Mouse (Mus musculus) liver, embryonic 11.5 days (tissue): ENCODE data around the gene Kcng1. TPM values are rescaled to one million over a fixed set of nuclear protein-coding genes. Genes with fewer than 3 reads are reported as not detected.

Experiments used
- ATAC-seq: fragments of 200-750 bp; cut with Nextera tagmentation; replicated peaks from 2 replicates; pipeline ENCODE4 v1.8.0; 2017; ENCODE audit warnings: moderate number of reproducible peaks, mild to moderate bottlenecking, moderate TSS enrichment, moderate library complexity; ENCODE audit not compliant: low FRiP score
- DNase-seq: peaks from one replicate; pipeline ENCODE4 v3.0.0-alpha.2; 2017; ENCODE audit warnings: low spot score
- H3K27ac ChIP-seq: fragments of 300-500 bp; sonication (generic); 2 replicates; pipeline ENCODE4 v1.5.1; 2014; ENCODE audit warnings: mild to moderate bottlenecking, low read depth, low read length, control low read depth
- H3K27me3 ChIP-seq: fragments of 300-500 bp; sonication (generic); replicated peaks from 2 replicates; pipeline ENCODE4 v1.6.1; 2014; ENCODE audit warnings: low read length, mixed read lengths; ENCODE audit not compliant: control insufficient read depth, insufficient read depth
- H3K36me3 ChIP-seq: fragments of 300-500 bp; sonication (generic); 2 replicates; pipeline ENCODE4 v1.6.1; 2014; ENCODE audit warnings: mild to moderate bottlenecking, low read length, moderate library complexity, mixed read lengths; ENCODE audit not compliant: control insufficient read depth, insufficient read depth
- H3K4me1 ChIP-seq: fragments of 300-500 bp; sonication (generic); replicated peaks from 2 replicates; pipeline ENCODE4 v1.6.1; 2014; ENCODE audit warnings: low read length, mixed read lengths; ENCODE audit not compliant: control insufficient read depth, insufficient read depth
- H3K4me2 ChIP-seq: fragments of 300-500 bp; sonication (generic); 2 replicates; pipeline ENCODE4 v1.6.1; 2014; ENCODE audit warnings: mild to moderate bottlenecking, control low read depth, moderate library complexity
- H3K4me3 ChIP-seq: fragments of 300-500 bp; sonication (generic); 2 replicates; pipeline ENCODE4 v1.5.1; 2014; ENCODE audit warnings: low read depth, low read length, control low read depth
- H3K9ac ChIP-seq: fragments of 300-500 bp; sonication (generic); 2 replicates; pipeline ENCODE4 v1.6.1; 2014; ENCODE audit warnings: low read depth, low read length, control low read depth
- H3K9me3 ChIP-seq: fragments of 300-500 bp; sonication (generic); 2 replicates; pipeline ENCODE4 v1.6.1; 2016; ENCODE audit warnings: low read length, inconsistent platforms, mixed read lengths; ENCODE audit not compliant: control insufficient read depth
- WGBS: fragments of 180-500 bp; shearing (Covaris S2); extraction: QIAGEN DNeasy Blood & Tissue Kit; methylation state at CpG from one replicate; pipeline ENCODE4 v1.1.7; 2014; 5-methylcytosine and 5-hydroxymethylcytosine counted together
- polyA plus RNA-seq: library from polyadenylated mRNA; unstranded; fragments of >200 nt; fragmentation: Nextera tagmentation; extraction: Ambion mirVana; gene quantifications from 2 replicates; pipeline ENCODE4 v1.2.1, GENCODE M21; 2014

The Kcng1 gene
- polyA plus RNA-seq, 1 experiment from 2014 or later: 0.95 TPM

GRCm38 (mm10) chr2:168213788-168214397 is 67.6 kb downstream of the Kcng1 start:
- ATAC-seq (no peak), DNase-seq (no peak)
- H3K9ac ChIP-seq: no peak overlapping the region
- no peak overlapping the region for H3K4me2 ChIP-seq
- no peak overlapping the region for H3K4me3 ChIP-seq
- no peak overlapping the region for H3K27ac ChIP-seq
- WGBS: 70% methylated on average over 5 of the region's 5 CpGs
- peaks cover 52% of the 10 kb centered on the region for H3K36me3 ChIP-seq
- H3K9me3 ChIP-seq: no peaks in the 10 kb centered on the region
- H3K27me3 ChIP-seq: no peaks in the 10 kb centered on the region
- H3K4me1 ChIP-seq: no peaks in the 10 kb centered on the region

Other genes starting within 250 kb of the Kcng1 start
- 6.0 and 6.1 TPM in 2 replicates for gene Pard6b, start 200.7 kb downstream of the Kcng1 start, polyA plus RNA-seq
- 4.2 and 5.3 TPM in 2 replicates for gene Adnp, start 74.6 kb downstream of the Kcng1 start, polyA plus RNA-seq
- gene Gm20716, start 51.4 kb downstream of the Kcng1 start, polyA plus RNA-seq: 14.6 and 17.1 TPM in 2 replicates
- gene Dpm1, start 51.1 kb downstream of the Kcng1 start, polyA plus RNA-seq: 106 TPM in 2 replicates
- gene Mocs3, start 51.1 kb downstream of the Kcng1 start, polyA plus RNA-seq: 8.2 and 8.9 TPM in 2 replicates